Mouse (Mus musculus) adrenal gland, adult 8-10 months (tissue): ENCODE measurements around the gene Hepacam. TPM values are rescaled to one million over a fixed set of nuclear protein-coding genes. Genes with fewer than 3 reads are reported as not detected.

Source experiments
- DNase-seq: peaks from one replicate; pipeline ENCODE4 v3.0.0; 2022
- total RNA-seq, 4 experiments: library from RNA; stranded (reverse); gene quantifications; 2 replicates each; pipeline ENCODE4 v1.2.4; 2022

The Hepacam gene
- total RNA-seq, 4 experiments from 2014 or later, result 0.14 to 0.31 (median 0.30) TPM; not detected in 1

DNA sequence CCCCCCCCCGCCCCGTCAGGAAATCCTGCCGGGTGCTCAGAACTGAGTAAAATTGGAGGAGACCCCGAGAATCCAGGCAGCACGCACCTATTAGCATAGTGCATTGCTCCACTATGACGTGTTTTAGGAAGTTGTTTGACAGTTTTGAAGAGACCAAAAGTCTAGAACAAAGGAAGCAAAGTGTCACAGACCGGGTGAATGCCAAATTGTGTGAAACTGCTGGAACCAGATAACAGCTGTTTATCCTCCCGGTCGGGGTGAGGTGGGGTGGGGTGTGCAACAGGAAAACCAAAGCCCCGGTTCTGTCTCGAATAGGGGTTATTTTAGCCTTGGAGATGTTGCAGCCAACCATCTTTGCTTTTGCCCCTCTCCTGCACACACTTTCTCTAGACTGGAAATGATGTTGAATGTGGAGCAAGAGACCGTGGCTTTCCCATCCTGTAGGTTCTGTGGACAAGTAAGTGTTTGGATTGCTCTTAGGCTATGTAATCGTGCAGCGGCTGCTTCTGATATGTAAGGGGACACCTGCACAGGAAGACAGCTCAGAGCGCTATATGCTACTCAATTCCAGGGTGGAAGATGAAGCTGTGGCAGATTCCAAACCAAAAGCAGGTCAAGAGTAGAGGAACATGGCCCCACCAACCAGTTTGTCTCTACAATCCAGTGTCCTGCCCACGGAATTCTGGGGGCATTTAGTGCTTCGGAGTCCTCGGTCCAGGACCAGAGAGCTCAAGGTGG is 66.8 kb downstream of the Hepacam start:
- DNase-seq, result no peak

DNA sequence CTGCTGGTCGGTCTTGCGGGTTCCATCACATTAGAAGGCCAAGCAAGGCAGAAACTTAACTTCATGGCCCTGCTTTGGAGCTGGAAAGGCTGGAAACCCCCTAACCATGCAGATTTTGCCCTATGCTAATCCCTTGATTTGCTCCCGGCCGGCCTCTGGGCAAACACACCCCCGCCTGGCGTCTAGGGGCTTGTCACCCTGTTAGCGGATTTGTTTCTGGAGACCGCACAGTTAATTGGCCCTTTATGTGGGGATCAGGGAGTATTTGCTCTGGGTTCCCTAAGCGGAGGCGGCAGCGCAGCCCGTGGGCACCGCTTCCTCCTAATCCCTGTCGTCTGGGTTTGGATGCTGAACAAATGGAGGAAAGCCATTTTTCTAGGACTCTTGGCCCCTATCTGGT is 67.8 kb downstream of the Hepacam start:
- no peak for DNase-seq

- no peak for DNase-seq
These were observed 68.5 kb downstream of the Hepacam start for GRCm38 (mm10) chr9:37435616-37436015.

Other genes starting within 250 kb of the Hepacam start
- gene Pknox2, start 219.9 kb upstream of the Hepacam start, total RNA-seq, result 1 to 10 TPM; 3.0 to 5.4 (median 5.4) TPM
- gene Tmem218, start 159.1 kb upstream of the Hepacam start, total RNA-seq, result 1 to 10 TPM; 5.3 to 9.6 (median 7.4) TPM
- gene Slc37a2, start 111.6 kb upstream of the Hepacam start, total RNA-seq, result 10 to 100 TPM; 49.8 to 52.3 (median 50.9) TPM
- gene Ccdc15, start 18.9 kb upstream of the Hepacam start, total RNA-seq, result 1 to 10 TPM; 2.8 to 5.3 (median 3.9) TPM
- gene Robo4, start 34.5 kb downstream of the Hepacam start, total RNA-seq, result 10 to 100 TPM; 24.3 to 37.8 (median 29.3) TPM
- 1 to 10 TPM; 1.3 to 2.1 (median 1.7) TPM for gene Robo3, start 65.9 kb downstream of the Hepacam start, total RNA-seq
- 10 to 100 TPM; 17.2 to 33.2 (median 22.6) TPM for gene Msantd2, start 122.0 kb downstream of the Hepacam start, total RNA-seq
- gene Esam, start 160.7 kb downstream of the Hepacam start, total RNA-seq, result 10 to 100 TPM; 32.9 to 60.4 (median 46.6) TPM
- gene Vsig2, start 171.9 kb downstream of the Hepacam start, total RNA-seq, result 1 to 10 TPM; 3.1 to 7.6 (median 5.4) TPM
- 1 to 10 TPM; 1.0 to 1.8 (median 1.5) TPM for gene Nrgn, start 185.6 kb downstream of the Hepacam start, total RNA-seq
- gene Siae, start 188.3 kb downstream of the Hepacam start, total RNA-seq, result 10 to 100 TPM; 20.8 to 30.8 (median 23.8) TPM
- gene Spa17, start 246.4 kb downstream of the Hepacam start, total RNA-seq, result 1 to 10 TPM in 3 of 4 experiments, under 1 TPM in 1; 0.99 to 5.1 (median 3.2) TPM